Comparison of ENCODE assay signal across 14 mouse cellular contexts in genomic region chrX:155208671-155209070, GRCm38 (mm10). TPM values are rescaled to one million over a fixed set of nuclear protein-coding genes. Genes with fewer than 3 reads are reported as not detected.
A peak's percentile ranks its signal among the peaks of the same experiment; 100 is the strongest.
DNase-seq lines count a peak whose midpoint lies in the region; ATAC-seq lines count a peak whose summit lies in the region.
"Had no signal": no experiment of that assay in that cellular context is flagged by ENCODE, and none has a peak within 500 bp of the region (broad histone marks: within the 10 kb centered on the region; RNA-seq: fewer than 3 reads in every experiment).

No protein-coding gene starts in this region.

- no peak overlapping the region for H3K4me3 ChIP-seq in heart, embryonic 12.5 days
- H3K4me3 ChIP-seq: forebrain, embryonic 15.5 days; heart, adult 2 months; hindbrain, embryonic 12.5 days had no signal

- ATAC-seq in heart, embryonic 12.5 days (ENCODE audit: insufficient number of reproducible peaks, low FRiP score), result no peak
- ATAC-seq: forebrain, embryonic 15.5 days; intestine, postnatal 0 days had no signal

- intact Hi-C loops in heart, postnatal 10 days (cut with DNase I), result no loop called here

- no peak overlapping the region for H3K27ac ChIP-seq in heart, embryonic 12.5 days (ENCODE audit: poor library complexity, severe bottlenecking)
- H3K27ac ChIP-seq: forebrain, embryonic 15.5 days; heart, adult 2 months; hindbrain, embryonic 12.5 days; stomach, postnatal 0 days had no signal

- no peak overlapping the region for H3K9ac ChIP-seq in heart, embryonic 12.5 days
- H3K9ac ChIP-seq: forebrain, embryonic 15.5 days; hindbrain, embryonic 12.5 days had no signal

- H3K9me3 ChIP-seq in heart, embryonic 12.5 days (replicated peaks), result no peaks in the 10 kb centered on the region
- H3K9me3 ChIP-seq: forebrain, embryonic 15.5 days; hindbrain, embryonic 12.5 days had no signal

- H3K4me1 ChIP-seq in heart, embryonic 12.5 days (replicated peaks), result no peaks in the 10 kb centered on the region
- H3K4me1 ChIP-seq: forebrain, embryonic 15.5 days; hindbrain, embryonic 12.5 days had no signal

- H3K4me2 ChIP-seq in heart, embryonic 12.5 days, result no peak overlapping the region
- H3K4me2 ChIP-seq: forebrain, embryonic 15.5 days; hindbrain, embryonic 12.5 days had no signal

- no peaks in the 10 kb centered on the region for H3K27me3 ChIP-seq in heart, embryonic 12.5 days (replicated peaks)
- H3K27me3 ChIP-seq: forebrain, embryonic 15.5 days; hindbrain, embryonic 12.5 days had no signal

- no peaks in the 10 kb centered on the region for H3K36me3 ChIP-seq in heart, embryonic 12.5 days
- H3K36me3 ChIP-seq: forebrain, embryonic 15.5 days; hindbrain, embryonic 12.5 days had no signal

- DNase-seq in heart, adult 9 months (ENCODE audit: low spot score in 2 of 2), result peak; percentile 36 to 46
- DNase-seq in 3T3-L1 (ENCODE audit: low read depth, low spot score) (peak; percentile 64), ZHBTc4 (ENCODE audit: low read depth, low spot score) (peak; percentile 16)
- DNase-seq in heart, postnatal 10 days, result peak; percentile 26 to 36
- no peak for DNase-seq in left cerebral cortex, adult 11 months (ENCODE audit: low spot score)
- no peak for DNase-seq in neural tube, embryonic 10.5 days (ENCODE audit: extremely low spot score, low spot score)
- DNase-seq: cerebellum, adult 11-12 months; thymus, postnatal 4 days had no signal

- 19% methylated on average over 1 of the region's 1 CpGs for WGBS in heart, embryonic 12.5 days

RNA-seq across cellular contexts. Expression of gene Sat1, which starts 7.6 kb away (rescaled TPM):
- polyA plus RNA-seq in heart, embryonic 12.5 days (2016; fragmentation: Nextera tagmentation; extraction: Ambion mirVana), result 67.6 and 76.1 TPM in 2 replicates
- total RNA-seq in heart, postnatal 10 days (2021), result 10 to 100 TPM; 36.3 to 50.3 TPM

RNA-seq across cellular contexts. Expression of gene Acot9, which starts 53.6 kb away (rescaled TPM):
- polyA plus RNA-seq in heart, embryonic 12.5 days (2016; fragmentation: Nextera tagmentation; extraction: Ambion mirVana), result 35.2 and 37.9 TPM in 2 replicates
- total RNA-seq in heart, postnatal 10 days (2021), result 10 to 100 TPM; 41.0 to 42.5 TPM

Comparison
In these comparisons a context has a peak if more than half of its experiments do, and no peak if none do; other contexts are left out.
1. DNase-seq: peak in heart, adult 9 months (2 of 2), 3T3-L1 (single experiment), ZHBTc4 (single experiment) and heart, postnatal 10 days (2 of 2); none in left cerebral cortex, adult 11 months (single experiment) and neural tube, embryonic 10.5 days (single experiment).